Mouse (Mus musculus) brain, adult 2 months (tissue): Measurements from ENCODE around the gene Mxd1.

ENCODE experiments used
- DNase-seq: peaks from one replicate; pipeline ENCODE4 v3.0.0; 2011; ENCODE audit warnings: low read depth, low spot score

Mxd1 gene

GRCm38 (mm10) chr6:86668580-86669239 lies at the start of gene Mxd1:
TSS of gene Mxd1 (minus strand) at chr6:86669161.
- no peak for DNase-seq

GRCm38 (mm10) chr6:86708072-86708774 lies 39.3 kb upstream of the Mxd1 start:
- DNase-seq: no peak

DNA sequence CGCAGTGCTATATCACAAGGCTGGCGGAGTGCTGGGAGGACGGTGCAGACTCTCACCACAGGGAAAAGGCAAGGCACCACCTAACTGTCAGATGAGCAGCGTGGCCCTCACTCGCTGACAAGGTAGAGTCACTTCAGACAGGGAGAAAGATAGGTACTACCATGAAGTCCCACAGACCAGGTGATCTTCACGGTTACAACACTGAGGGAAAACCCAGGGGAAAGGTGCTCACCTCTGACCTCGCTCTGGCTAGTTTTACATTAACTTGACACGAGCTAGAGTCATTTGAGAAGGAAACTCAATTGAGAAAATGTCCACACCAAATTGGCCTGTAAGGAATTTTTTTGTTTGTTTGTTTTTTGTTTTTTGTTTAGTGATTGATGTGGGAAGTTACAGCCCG lies 33.6 kb upstream of the Mxd1 start:
- no peak for DNase-seq

DNA sequence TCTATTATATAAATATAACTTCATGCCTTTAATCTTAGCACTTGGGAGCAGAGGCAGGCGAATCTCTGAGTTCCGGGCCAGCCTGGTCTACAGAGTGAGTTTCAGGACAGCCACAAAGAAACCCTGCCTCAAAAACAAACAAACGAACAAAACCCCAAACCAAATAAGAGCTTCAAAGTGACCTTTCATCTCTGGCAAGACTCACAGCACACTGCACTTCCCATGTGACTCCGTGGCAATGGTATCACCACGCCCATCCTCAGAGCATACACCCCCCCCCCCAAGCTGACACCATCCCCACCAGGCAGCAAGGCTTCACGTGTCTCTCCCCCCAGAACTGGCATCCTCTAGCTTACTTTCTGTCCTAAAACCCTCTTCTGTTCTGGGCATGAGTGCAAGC lies 28.9 kb upstream of the Mxd1 start:
- no peak for DNase-seq

DNA sequence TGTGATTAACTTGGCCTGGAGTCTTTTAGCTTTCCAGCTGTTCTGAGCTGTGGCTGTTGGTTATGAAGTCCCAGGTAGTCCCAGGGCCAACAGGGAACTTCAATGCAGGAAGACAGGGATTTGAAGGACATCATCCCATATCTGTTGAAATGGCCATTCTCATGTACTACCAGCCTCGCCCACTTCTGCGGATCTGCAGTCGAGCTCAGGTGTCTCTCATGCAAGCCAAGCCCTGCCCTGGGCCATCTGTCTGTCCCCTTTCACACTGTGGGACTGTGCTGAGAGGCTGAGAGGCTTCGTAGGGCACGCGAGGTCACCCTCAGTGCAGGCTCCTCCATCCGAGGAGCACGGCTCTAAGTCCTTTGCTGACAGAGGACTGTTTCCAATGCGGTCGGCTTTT lies 27.3 kb upstream of the Mxd1 start:
- DNase-seq: peak; percentile 74

- peak; percentile 75 for DNase-seq
Measured at GRCm38 (mm10) chr6:86694465-86694864, 25.5 kb upstream of the Mxd1 start.

DNA sequence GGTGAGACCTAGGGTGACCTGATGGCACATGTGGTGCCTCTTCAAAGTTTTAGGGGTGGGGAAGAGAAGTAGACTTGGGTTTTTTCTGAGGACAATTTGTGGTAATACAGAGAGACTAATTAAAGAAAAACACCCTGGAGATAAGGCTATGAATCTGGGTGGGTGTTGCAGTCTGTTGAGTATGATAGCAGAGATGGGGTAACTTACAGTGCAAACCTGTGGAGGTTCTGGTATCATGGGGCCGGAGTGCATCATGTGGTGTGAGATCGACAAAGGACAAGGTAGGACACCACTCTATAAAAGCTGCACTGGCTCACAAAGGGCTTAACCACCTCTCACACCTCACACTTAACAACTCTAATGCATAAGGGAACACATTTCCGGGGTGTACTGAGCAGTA lies 20.7 kb upstream of the Mxd1 start:
- no peak for DNase-seq

- no peak for DNase-seq
Measured at GRCm38 (mm10) chr6:86686971-86687370, 18.0 kb upstream of the Mxd1 start.

DNA sequence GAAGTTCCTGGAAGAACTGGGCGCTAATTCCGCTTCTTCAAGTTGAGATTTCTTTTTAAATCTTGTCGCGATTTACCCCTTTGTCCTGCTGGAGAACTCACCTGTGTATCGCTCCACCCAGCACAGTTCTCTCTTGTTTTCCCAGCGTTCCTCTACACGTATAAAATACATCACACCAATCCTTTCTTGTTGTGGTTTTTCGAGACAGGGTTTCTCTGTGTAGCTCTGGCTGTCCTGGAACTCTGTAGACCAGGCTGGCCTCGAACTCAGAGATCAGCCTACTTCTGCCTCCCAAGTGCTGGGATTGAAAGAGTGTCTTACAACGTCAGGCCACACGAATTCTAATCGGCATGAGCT lies 15.7 kb upstream of the Mxd1 start:
- no peak for DNase-seq

DNA sequence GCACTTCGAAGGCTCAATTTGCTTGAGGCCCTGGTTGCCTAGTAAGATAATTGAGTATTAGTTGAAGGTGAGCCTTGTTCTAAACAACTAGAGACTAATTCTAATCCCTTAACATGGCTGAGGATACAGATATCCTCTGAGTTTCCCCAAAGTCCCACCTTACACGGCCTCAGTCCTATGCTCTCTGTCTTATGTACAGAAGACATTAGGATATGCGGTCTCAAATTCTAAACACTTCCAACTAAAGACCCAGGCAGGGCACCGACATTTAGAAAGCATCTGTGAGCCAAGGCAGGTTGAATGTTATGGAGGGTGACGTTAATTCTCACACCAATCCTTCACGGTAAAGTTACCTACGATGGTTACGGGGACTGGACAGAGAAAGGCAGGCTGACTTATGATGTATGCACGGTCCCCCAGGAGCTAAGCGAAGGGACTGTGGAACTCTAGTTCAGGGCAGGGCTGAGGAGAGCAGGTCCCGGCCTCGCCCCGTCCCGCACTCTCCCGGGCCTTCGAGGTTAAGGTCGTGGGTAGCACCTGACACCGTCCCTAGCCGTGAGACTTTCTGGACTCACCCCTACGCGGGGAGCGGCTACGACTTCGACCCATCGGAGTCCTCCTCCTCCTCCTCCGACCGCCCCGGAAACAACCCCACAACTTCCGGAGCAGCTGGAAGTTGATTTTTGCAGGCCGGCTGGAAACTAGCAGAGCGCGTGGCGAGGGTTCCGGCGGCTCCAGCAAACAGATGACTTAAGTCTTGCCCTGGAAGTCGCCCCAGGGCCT lies 15.1 kb upstream of the Mxd1 start, which contains the start of gene Snrnp27:
Snrnp27 (minus strand) TSS at position 651 of the 783 bp plus-strand sequence.
- peak; percentile 97 for DNase-seq

GRCm38 (mm10) chr6:86681289-86681688 lies 12.3 kb upstream of the Mxd1 start:
- DNase-seq: no peak

DNA sequence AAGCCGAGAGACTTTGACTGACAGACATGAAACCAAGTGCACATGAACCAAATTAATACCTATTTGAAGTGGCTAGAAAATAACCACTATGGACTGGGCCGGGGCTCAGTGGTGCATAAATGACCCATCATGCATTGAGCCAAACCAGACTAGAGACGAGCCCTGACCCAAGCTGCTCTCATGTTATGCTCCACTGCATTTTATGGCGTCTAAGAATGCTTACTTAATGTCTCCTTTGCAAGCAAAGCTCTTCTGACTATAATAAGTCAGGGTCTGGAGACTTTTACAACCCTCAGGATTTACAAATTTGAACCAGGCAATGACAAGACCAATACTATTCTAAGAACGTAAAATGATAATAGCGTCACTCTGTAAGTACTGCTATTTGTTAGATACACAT lies 9.4 kb upstream of the Mxd1 start:
- no peak for DNase-seq

GRCm38 (mm10) chr6:86670873-86671272 lies 1.9 kb upstream of the Mxd1 start:
- peak; percentile 94 for DNase-seq

DNA sequence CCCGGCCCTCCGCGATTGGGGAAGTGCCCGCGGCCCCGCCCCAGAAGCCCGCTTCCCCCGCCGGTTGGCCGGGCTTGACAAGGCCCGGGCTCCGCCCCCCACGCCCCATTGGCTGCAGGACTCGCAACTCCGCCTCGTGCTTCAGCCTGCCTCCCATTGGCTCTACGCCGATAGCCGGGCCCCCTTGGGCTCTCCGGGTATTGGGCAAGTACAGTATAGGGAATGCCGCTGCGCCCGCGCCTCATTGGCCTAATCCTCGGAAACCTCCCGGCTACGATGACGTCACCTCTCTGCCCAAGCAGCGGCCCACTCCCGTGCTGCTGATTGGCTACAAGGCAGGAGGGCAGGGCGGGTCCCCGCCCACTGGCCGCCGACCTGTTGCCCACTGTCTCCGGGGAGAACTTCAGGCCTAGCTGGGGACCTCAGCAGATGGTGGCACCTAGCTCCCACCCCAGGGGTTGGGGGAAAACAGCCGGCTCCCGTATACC lies 323 bp upstream of the Mxd1 start:
- DNase-seq: peak; percentile 100

- DNase-seq: no peak
Measured at GRCm38 (mm10) chr6:86667061-86667460, 1.9 kb downstream of the Mxd1 start.

- DNase-seq: no peak
Measured at GRCm38 (mm10) chr6:86665560-86666307, 3.2 kb downstream of the Mxd1 start.

- no peak for DNase-seq
Measured at GRCm38 (mm10) chr6:86665076-86665475, 3.9 kb downstream of the Mxd1 start.

- DNase-seq: no peak
Measured at GRCm38 (mm10) chr6:86660161-86660877, 8.6 kb downstream of the Mxd1 start.

DNA sequence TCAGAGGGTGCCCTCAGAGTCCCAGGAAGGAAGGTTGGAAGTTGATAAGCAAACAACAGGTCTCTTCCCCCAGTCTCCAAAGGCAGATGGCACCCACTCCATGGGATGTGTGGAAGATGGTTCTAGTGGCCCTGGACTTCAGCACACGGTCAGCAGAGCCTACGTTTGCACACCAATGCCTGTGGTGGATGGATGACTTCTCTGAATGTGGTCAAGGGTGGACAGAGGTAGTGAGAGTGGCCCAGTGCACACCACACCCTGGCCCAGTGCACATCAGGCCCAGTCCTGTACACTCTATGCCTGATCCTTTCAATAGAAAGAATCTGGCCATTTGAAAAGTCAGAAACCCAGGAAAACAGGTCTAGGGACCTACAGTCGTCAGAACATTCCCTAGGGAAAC lies 10.5 kb downstream of the Mxd1 start:
- no peak for DNase-seq

GRCm38 (mm10) chr6:86654270-86654916 lies 14.6 kb downstream of the Mxd1 start:
- DNase-seq: no peak

GRCm38 (mm10) chr6:86653026-86653425 lies 15.9 kb downstream of the Mxd1 start:
- DNase-seq: no peak
